Mouse (Mus musculus): ENCODE results near the gene Ccdc85c. TPM values are rescaled to one million over a fixed set of nuclear protein-coding genes. Genes with fewer than 3 reads are reported as not detected.
A peak's percentile ranks its signal among the peaks of the same experiment; 100 is the strongest.

The Ccdc85c gene
- polyA plus RNA-seq, 1 experiment = 40.8 TPM

DNA sequence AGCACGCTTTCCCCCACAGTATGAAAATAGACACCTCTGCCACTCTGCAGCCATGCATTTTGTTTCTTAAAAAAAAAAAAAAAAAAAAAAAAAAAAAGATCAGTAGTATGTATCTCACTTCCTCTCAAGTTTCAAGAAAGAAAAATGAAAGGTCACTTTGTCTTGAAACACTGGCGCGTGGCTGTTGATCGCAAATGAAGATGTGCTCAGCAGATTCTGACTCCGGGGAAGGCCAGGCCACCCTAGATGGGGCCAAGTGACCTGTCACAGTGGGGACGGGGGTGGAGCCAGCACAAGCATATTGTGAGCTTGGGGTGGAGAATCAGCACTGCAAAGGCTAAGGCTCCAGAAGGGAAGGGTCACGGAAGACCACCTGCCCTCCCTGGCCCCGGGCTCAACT is 71.3 kb downstream of the Ccdc85c start:
- no peak overlapping the region for H3K27ac ChIP-seq (ENCODE audit: insufficient read depth, low read length)
- no peak overlapping the region for H3K4me3 ChIP-seq (ENCODE audit: insufficient read depth, low read length)
- peaks cover 6% of the 10 kb centered on the region; the same call in 1 of the 2 replicates for H3K4me1 ChIP-seq (ENCODE audit: control insufficient read depth, insufficient read depth, low read length)
- no peak for TF ChIP-seq CTCF (IDR thresholded peaks at IDR 0.05; ENCODE audit: extremely low read depth, insufficient read depth, low read length)
- TF ChIP-seq POLR2A (IDR thresholded peaks at IDR 0.05; ENCODE audit: extremely low read depth, insufficient read depth, low read length) = no peak

- no peak for TF ChIP-seq POLR2A (IDR thresholded peaks at IDR 0.05; ENCODE audit: extremely low read depth, insufficient read depth, low read length)
- 0 out of 2 replicates have a peak, but pooled peaks have one; percentile 7 for TF ChIP-seq CTCF (IDR thresholded peaks at IDR 0.05; ENCODE audit: extremely low read depth, insufficient read depth, low read length)
- Histone ChIP-seq H3K4me1 (ENCODE audit: control insufficient read depth, insufficient read depth, low read length) (peaks cover 5% of the 10 kb centered on the region; the same call in 1 of the 2 replicates), H3K27ac (ENCODE audit: insufficient read depth, low read length) (no peak overlapping the region), H3K4me3 (ENCODE audit: insufficient read depth, low read length) (no peak overlapping the region)
Observed at GRCm38 (mm10) chr12:108200094-108200493, 75.1 kb downstream of the Ccdc85c start.

DNA sequence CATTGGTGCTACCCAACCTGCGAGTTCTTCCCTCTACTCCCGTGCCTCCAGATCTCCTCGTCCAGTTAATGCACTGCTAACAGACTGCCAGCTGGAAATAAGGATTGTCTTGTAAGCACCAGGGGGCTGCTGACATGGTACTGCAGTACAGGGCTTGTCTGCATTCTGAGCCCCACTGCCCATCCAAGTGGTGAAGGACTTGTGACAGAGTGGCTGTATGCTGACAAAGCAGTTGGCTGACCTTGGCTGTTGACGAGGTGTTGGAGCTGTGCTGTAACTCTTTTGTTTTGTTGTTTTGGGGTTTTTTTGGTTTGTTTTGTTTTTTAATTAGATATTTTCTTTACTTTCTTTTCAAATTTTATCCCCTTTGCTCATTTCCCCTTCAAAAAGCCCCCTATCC is 76.8 kb downstream of the Ccdc85c start:
- H3K4me1 ChIP-seq (ENCODE audit: control insufficient read depth, insufficient read depth, low read length) = peaks cover 9% of the 10 kb centered on the region; the same call in 1 of the 2 replicates
- H3K27ac ChIP-seq (ENCODE audit: insufficient read depth, low read length) = no peak overlapping the region
- H3K4me3 ChIP-seq (ENCODE audit: insufficient read depth, low read length) = no peak overlapping the region
- TF ChIP-seq POLR2A (IDR thresholded peaks at IDR 0.05; ENCODE audit: extremely low read depth, insufficient read depth, low read length) (no peak), CTCF (IDR thresholded peaks at IDR 0.05; ENCODE audit: extremely low read depth, insufficient read depth, low read length) (no peak)

DNA sequence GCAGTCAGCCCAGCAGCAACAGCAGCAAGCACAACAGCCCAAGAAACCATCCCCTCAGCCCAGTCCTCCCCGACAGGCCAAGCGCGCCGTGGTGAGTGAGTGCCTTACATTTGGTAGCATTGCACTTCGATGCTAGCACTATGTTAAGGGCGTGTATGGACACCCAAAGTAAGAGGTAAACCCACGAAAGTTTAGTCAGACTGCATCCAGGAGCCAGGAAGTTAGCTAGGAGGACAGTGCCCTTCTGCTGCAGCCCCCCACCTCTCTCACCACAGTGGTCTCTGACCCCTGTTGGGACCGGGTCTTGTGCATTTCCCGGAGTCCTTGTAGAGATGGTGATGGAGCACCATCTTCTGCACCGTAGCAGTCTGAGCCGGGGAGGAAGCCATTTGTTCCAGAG is 79.5 kb downstream of the Ccdc85c start:
- Histone ChIP-seq H3K27ac (ENCODE audit: insufficient read depth, low read length) (peak overlapping the region; percentile 26; the same call in 1 of the 2 replicates), H3K4me3 (ENCODE audit: insufficient read depth, low read length) (no peak overlapping the region)
- TF ChIP-seq CTCF (IDR thresholded peaks at IDR 0.05; ENCODE audit: extremely low read depth, insufficient read depth, low read length) = no peak
- no peak for TF ChIP-seq POLR2A (IDR thresholded peaks at IDR 0.05; ENCODE audit: extremely low read depth, insufficient read depth, low read length)

DNA sequence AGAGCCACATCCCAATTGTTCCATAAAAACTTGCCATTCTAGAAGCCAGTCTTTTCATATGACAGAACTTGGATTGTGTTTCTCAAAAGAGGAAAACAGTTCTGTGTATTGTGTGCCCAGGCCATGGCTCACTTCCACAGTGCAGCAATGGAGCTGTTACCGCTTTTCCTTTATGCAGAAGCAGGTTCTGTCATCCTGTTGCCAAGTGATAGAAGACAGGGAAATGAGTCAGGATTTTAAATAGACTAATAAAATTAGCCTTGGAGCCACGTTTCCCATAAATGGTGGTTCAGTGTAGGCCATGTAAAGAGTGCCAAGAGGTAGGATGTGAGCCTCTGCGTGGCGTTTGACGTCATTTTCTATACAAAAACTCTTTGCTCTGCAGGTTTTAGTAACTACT is 81.3 kb downstream of the Ccdc85c start:
- peaks cover 9% of the 10 kb centered on the region; the same call in 1 of the 2 replicates for H3K4me1 ChIP-seq (ENCODE audit: control insufficient read depth, insufficient read depth, low read length)
- H3K27ac ChIP-seq (ENCODE audit: insufficient read depth, low read length) = peak overlapping the region; percentile 91
- no peak for TF ChIP-seq POLR2A (IDR thresholded peaks at IDR 0.05; ENCODE audit: extremely low read depth, insufficient read depth, low read length)
- TF ChIP-seq CTCF (IDR thresholded peaks at IDR 0.05; ENCODE audit: extremely low read depth, insufficient read depth, low read length) = no peak
- no peak overlapping the region for H3K4me3 ChIP-seq (ENCODE audit: insufficient read depth, low read length)

More for the DNA sequence above, 79.5 kb downstream of the Ccdc85c start:
- peaks cover 10% of the 10 kb centered on the region; the same call in 1 of the 2 replicates for H3K4me1 ChIP-seq (ENCODE audit: control insufficient read depth, insufficient read depth, low read length)

DNA sequence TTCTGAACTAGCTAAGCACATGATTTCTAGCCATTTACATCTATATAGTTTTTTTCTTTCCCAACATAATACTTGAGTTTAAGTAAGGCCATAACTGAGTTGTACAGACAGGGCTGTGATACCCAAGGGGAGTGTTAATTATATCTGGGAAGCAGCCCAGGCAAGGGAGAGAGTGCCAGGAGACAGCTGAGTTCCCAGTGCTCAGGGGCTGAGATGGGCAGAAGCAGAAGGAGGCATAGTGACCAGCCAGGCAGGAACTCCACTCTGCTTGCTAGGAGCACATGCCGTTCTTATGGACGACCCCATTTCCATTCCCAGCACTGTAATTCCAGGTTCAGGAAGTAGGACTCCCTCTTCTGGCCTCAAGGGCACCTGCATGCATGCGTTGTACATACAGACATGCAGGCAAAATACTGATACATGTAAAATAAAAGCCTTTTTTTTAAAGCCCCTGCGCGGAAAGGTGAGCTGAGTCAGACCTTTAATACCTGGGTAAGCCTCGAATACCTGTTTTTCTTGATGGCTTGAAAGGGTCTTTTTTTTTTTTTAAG is 87.6 kb downstream of the Ccdc85c start:
- Histone ChIP-seq H3K27ac (ENCODE audit: insufficient read depth, low read length) (no peak overlapping the region), H3K4me1 (ENCODE audit: control insufficient read depth, insufficient read depth, low read length) (no peaks in the 10 kb centered on the region), H3K4me3 (ENCODE audit: insufficient read depth, low read length) (no peak overlapping the region)
- TF ChIP-seq CTCF (IDR thresholded peaks at IDR 0.05; ENCODE audit: extremely low read depth, insufficient read depth, low read length) (no peak), POLR2A (IDR thresholded peaks at IDR 0.05; ENCODE audit: extremely low read depth, insufficient read depth, low read length) (no peak)

- peaks cover 3% of the 10 kb centered on the region; the same call in 1 of the 2 replicates for H3K4me1 ChIP-seq (ENCODE audit: control insufficient read depth, insufficient read depth, low read length)
- H3K4me3 ChIP-seq (ENCODE audit: insufficient read depth, low read length) = no peak overlapping the region
- no peak overlapping the region for H3K27ac ChIP-seq (ENCODE audit: insufficient read depth, low read length)
- TF ChIP-seq CTCF (IDR thresholded peaks at IDR 0.05; ENCODE audit: extremely low read depth, insufficient read depth, low read length) (no peak), POLR2A (IDR thresholded peaks at IDR 0.05; ENCODE audit: extremely low read depth, insufficient read depth, low read length) (no peak)
Observed at GRCm38 (mm10) chr12:108181716-108182115, 93.5 kb downstream of the Ccdc85c start.

DNA sequence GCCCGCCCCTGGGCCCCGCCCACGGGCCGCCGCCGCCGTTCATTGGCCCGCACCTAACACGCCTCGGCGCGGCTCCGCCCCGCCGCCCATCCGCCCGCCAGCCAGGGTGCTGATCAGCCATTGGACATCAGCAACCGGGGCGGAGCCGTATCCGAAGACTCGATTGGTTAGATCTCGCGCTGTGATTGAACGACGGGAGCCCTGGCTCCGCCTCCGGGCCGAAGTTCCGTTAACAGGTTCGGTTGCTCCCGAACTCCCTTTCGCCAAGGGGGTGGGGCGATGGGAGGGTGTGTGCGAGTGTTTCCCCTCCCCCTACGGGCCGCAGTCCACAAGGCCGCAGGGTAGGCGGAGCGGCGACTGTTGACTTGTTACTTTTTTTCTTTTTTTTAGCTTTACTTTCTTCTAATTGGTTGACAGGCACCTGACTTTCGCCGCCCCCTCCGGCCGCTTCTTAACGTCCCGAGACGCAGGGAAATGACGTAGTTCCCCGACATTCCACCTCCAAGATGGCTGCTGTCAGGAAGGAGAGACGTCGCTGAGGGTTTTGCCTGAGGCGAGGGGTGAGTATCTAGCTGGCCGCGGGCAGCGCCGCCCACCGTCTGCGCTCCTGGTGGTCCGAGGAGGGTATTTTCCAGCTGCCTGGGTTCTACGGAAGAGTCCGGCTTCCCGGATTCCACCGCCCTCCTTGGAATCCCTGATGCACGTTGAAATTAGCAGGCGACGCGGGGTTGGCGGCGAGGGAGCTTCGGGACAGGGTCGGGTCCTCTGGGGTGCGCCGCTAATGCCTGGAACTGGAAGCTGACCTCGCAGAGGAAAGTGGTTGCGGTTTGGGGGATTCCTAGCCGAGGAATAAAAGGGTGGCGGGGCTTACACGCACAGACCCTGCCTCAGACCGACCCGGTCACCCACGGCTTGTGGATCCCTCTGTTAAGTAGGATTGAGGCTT is 95.6 kb downstream of the Ccdc85c start, which contains the start of gene Ccnk:
Gene Ccnk (plus strand): TSS at position 259 of the 946 bp plus-strand sequence.
- Histone ChIP-seq H3K4me3 (ENCODE audit: insufficient read depth, low read length) (peak within 1 kb of the TSS; percentile 93), H3K4me1 (ENCODE audit: control insufficient read depth, insufficient read depth, low read length) (peaks cover 5% of the 10 kb centered on the region; the same call in 1 of the 2 replicates), H3K27ac (ENCODE audit: insufficient read depth, low read length) (peak within 1 kb of the TSS; percentile 99)
- TF ChIP-seq POLR2A (IDR thresholded peaks at IDR 0.05; ENCODE audit: extremely low read depth, insufficient read depth, low read length) (peak; percentile 96), CTCF (IDR thresholded peaks at IDR 0.05; ENCODE audit: extremely low read depth, insufficient read depth, low read length) (no peak)

DNA sequence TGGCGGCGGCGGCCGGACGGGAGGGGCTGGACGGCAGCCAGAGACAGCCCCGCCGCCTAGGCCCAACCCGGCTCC is 96.1 kb downstream of the Ccdc85c start, which contains the start of gene Setd3:
Gene Setd3 (minus strand): TSS at position 69 of the 75 bp plus-strand sequence.
- Histone ChIP-seq H3K4me1 (ENCODE audit: control insufficient read depth, insufficient read depth, low read length) (peaks cover 5% of the 10 kb centered on the region; the same call in 1 of the 2 replicates), H3K27ac (ENCODE audit: insufficient read depth, low read length) (peak within 1 kb of the TSS; percentile 99), H3K4me3 (ENCODE audit: insufficient read depth, low read length) (peak within 1 kb of the TSS; percentile 93)
- TF ChIP-seq CTCF (IDR thresholded peaks at IDR 0.05; ENCODE audit: extremely low read depth, insufficient read depth, low read length) (no peak), POLR2A (IDR thresholded peaks at IDR 0.05; ENCODE audit: extremely low read depth, insufficient read depth, low read length) (no peak)
